Mouse (Mus musculus) cerebellum, adult (tissue): Measurements from ENCODE around the gene Dctn2.

Source experiments
- ATAC-seq: cut with Nextera tagmentation; 2 replicates; pipeline ENCODE4 v1.9.2; 2017; ENCODE audit warnings: mild to moderate bottlenecking, moderate library complexity, mixed read lengths; ENCODE audit not compliant: insufficient number of reproducible peaks, low FRiP score, low TSS enrichment

Dctn2 gene

DNA sequence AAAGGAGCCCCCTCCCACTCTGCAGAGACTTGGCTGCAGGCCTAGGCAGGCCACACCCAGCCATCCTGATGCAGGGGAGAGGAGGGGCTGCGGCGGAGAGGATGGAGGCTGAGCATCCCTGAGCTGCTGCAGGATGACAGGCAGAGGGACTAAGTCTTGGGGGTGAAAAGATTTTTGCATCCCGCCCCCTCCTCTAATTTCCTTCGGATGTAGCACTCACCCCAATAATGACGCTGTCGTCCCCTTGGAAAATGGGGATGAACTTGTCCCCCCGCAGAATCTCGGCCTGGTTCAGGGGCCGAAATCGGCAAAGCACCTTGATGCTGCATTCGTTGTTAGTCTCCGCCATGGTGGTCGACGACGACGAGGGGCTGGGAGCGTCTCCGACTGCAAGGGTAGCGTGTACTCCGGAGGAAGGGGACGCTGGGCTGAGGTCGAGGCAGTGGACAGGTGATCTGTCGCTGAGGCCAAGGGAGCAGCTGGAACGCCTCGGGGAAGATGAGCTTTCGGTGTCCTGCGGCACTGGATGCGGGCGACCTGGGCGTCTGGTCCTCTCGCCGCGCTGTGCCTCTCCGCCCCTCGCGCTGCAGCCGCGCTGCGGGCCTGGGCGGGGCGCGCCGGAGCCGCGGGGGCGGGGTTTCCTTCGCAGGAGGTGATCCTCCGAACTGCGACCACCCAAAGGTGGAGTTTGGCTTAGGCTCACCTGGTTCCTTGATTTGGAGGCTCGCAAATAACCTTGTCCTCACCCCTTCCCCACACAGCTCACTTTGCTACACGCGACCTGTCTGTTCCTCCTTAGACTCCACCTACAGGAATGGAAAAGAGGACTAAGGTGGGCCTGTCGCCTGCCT is 3.4 kb upstream of the Dctn2 start, which contains the start of gene Kif5a:
Gene Kif5a, minus strand, starts transcription at position 801 of the 851 bp plus-strand sequence.
- ATAC-seq, result no peak; the same call in 1 of the 2 replicates

- no peak for ATAC-seq
Observed at GRCm38 (mm10) chr10:127263631-127264030, 2.5 kb upstream of the Dctn2 start.

GRCm38 (mm10) chr10:127264336-127264735 is 1.8 kb upstream of the Dctn2 start:
- ATAC-seq, result no peak

GRCm38 (mm10) chr10:127264971-127265370 is 1.2 kb upstream of the Dctn2 start:
- no peak for ATAC-seq

- no peak for ATAC-seq
Observed at GRCm38 (mm10) chr10:127265727-127266111, 449 bp upstream of the Dctn2 start.

DNA sequence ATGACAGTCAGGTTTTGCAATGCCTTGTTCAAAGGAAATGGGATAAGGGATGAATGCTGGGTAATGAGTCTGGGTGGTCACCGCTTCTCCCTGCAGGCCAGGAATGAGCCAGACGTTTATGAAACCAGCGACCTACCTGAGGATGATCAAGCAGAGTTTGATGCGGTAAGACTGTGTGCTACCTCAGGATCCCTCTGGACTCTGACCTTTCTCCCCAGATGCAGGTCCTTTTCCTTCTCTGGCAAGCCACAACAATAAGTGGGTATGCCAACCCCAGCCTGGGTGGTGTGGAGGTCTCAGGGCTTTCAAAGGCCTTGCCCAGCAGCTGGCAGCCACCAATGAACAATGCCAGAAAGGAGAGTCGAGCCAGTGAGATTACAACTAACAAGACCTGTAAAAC is 1.1 kb downstream of the Dctn2 start:
- ATAC-seq, result no peak

GRCm38 (mm10) chr10:127268401-127268800 is 2.2 kb downstream of the Dctn2 start:
- ATAC-seq, result no peak

DNA sequence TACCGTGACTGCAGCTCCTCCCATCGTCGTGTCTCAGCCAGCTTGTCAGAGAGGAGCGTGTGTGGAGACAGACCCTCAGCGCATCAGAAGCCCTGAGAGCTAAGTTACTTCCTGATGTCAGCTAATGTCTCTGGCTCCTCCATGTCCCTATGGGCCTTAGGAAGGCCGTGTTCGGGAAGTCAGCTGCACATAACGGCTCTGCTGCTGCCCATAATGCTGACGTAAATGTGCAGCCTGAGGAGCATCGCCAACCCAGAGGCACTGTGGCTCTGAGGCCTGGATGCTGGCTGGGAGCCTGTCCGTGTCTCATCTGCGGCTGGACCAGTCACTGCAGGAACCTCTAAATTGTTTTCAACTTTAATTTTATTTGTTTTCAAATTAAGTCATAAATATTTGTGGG is 2.9 kb downstream of the Dctn2 start:
- no peak for ATAC-seq

DNA sequence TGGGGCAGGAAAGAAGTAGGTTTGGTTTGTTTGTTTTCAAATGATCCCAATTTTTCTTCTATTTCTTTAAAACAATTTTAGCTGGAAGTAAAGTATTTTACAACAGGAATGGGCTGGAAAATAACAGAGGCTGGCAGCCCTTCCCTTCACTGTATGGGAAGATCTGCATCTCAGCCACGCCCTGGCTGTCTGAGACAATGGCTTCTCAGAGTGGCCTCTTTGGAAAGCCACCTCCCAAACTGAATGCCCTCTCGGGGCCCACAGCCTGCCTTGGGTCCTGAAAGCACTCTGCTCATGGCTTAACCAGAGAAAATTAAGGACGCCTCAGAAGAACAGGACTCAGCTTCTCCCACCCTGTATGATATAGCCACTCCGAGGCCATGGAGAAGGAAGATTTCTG is 3.7 kb downstream of the Dctn2 start:
- ATAC-seq, result no peak

- no peak for ATAC-seq
Observed at GRCm38 (mm10) chr10:127272371-127272770, 6.2 kb downstream of the Dctn2 start.

DNA sequence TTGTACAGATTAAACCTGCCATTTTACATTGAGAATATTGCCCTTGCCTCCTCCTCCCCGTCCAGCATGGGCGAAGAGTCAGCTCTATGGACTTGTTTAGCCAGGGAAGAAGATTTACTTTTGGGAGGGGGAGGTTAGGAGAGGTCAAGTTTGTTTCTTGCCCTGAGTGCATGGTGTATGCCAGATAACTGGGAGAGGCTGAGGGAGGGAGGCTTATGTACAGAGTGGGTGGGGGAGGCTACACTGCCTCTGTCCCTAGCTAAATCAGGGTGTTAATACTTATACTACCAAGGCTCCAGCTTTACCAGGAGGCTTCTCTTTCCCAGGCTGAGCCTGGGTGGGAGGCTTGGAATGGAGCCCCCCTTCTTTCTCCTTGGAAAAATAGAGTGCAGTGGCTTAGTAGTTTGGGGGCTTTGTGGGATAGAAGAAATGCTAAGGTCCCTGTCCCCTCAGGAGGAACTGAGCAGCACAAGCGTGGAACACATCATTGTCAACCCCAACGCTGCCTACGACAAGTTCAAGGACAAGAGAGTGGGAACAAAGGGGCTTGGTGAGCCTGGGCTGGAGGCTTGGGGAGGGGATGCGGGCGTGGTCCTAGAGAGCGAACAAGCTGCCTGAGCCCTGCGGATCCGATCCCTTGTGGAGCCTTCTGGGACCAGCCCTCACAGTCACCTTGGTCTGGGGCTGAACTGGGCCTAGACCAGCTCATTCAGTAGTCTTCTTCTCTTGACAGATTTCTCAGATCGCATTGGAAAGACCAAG is 8.3 kb downstream of the Dctn2 start:
- ATAC-seq, result no peak

GRCm38 (mm10) chr10:127279730-127280129 is 13.6 kb downstream of the Dctn2 start:
- no peak for ATAC-seq

DNA sequence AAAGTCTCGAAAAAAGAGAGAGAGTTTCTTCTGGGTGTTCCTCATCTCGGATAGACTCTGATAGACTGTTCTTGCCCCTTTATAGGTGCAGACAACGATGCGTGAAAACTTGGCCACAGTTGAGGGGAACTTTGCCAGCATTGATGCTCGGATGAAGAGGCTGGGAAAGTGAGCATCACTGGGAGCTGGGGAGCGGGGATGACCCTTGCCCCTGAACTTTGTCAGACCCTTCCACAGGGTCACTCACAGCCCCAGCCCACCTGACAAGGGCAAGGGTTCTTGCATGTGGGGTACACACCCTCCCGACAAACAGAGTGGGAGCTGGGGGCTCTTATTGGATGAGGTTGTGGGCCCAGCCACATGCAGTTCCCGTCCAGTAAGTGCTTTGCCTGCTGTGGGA is 15.1 kb downstream of the Dctn2 start:
- no peak for ATAC-seq

DNA sequence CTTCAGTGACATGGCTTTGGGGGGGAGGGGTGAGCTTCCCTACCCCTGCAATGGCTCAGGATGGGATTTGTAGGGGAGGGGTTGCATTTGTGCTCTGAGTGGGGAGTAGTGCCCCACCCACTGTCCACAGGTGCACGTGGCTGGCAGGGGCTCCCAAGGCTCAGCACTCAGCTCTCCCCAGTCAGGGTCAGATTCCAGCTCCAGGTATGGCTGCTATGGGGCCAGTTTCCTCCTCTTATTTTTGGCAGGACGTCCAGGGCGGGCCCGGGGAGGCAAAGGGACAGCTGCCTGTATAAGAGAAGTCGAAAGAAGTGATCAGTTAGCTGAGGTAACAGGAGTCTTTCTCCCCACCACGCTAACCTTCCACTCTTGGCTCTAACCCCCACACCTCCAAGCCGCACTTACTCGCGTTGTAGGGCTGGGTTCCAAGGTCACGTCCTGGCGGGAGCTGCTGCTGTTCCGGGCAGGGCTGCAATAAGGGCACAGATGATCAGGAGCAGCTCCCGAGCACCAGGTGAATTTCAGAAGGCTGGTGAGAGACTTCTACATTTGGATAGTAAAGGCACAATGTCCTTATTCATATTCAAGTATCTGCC is 16.6 kb downstream of the Dctn2 start:
- ATAC-seq, result no peak

DNA sequence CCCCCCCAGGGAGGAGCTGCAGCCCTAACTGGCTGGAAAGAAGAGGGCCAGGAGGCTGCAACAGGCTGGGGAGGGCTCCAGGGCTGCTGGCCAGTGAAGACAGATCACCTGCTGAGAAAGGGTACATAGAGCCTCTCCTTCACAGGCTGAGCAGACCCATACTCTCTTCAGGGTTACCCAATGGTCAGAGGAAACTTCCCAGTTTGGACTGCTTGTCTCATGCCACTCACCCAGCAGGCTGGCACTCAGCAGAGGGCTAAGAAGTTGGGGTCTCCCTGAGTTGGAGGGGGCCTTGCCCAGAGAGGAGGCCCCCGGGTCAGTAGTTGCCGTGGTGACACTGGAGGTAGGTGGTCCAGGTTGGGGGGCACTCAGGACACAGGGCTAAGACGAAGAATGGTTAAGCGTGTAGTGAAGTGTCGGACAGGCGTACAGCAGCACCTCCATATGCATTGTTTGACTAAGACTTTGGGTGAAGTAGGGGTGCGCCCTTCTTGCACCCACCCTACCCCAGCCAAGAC is 18.0 kb downstream of the Dctn2 start:
- ATAC-seq, result no peak

GRCm38 (mm10) chr10:127284724-127285500 is 18.7 kb downstream of the Dctn2 start:
- ATAC-seq, result no peak

GRCm38 (mm10) chr10:127285644-127286043 is 19.5 kb downstream of the Dctn2 start:
- no peak for ATAC-seq

GRCm38 (mm10) chr10:127286194-127286593 is 20.0 kb downstream of the Dctn2 start:
- ATAC-seq, result no peak

- ATAC-seq, result no peak
Observed at GRCm38 (mm10) chr10:127286730-127287129, 20.6 kb downstream of the Dctn2 start.

- no peak for ATAC-seq
Observed at GRCm38 (mm10) chr10:127287271-127287935, 21.2 kb downstream of the Dctn2 start.
